ENCODE assay signal across 25 mouse cellular contexts in genomic region chr5:32922906-32923305, GRCm38 (mm10).
"Had no signal": no experiment of that assay in that cellular context is flagged by ENCODE, and none has a peak within 500 bp of the region (broad histone marks: within the 10 kb centered on the region; RNA-seq: fewer than 3 reads in every experiment).

No protein-coding gene starts in this region.

- H3K9me3 ChIP-seq: heart, embryonic 10.5 days; heart, embryonic 12.5 days; hindbrain, embryonic 10.5 days; hindbrain, embryonic 12.5 days; intestine, embryonic 15.5 days; limb, embryonic 10.5 days; limb, embryonic 12.5 days; liver, embryonic 13.5 days; liver, embryonic 15.5 days had no signal

- ATAC-seq: hindbrain, embryonic 16.5 days; inflammation-experienced regulatory T-cells, adult 6 months; intestine, embryonic 15.5 days; intestine, postnatal 0 days had no signal

- H3K4me3 ChIP-seq: heart, embryonic 10.5 days; heart, embryonic 12.5 days; hindbrain, embryonic 10.5 days; hindbrain, embryonic 12.5 days; intestine, embryonic 15.5 days; layer of hippocampus, adult 2 months; limb, embryonic 10.5 days; limb, embryonic 12.5 days; liver, embryonic 13.5 days; liver, embryonic 15.5 days had no signal

- H3K4me1 ChIP-seq: heart, embryonic 10.5 days; heart, embryonic 12.5 days; hindbrain, embryonic 10.5 days; hindbrain, embryonic 12.5 days; intestine, embryonic 15.5 days; limb, embryonic 10.5 days; limb, embryonic 12.5 days had no signal

- H3K27ac ChIP-seq: heart, embryonic 10.5 days; hindbrain, embryonic 10.5 days; hindbrain, embryonic 12.5 days; hindbrain, embryonic 14.5 days; intestine, embryonic 15.5 days; layer of hippocampus, adult 2 months; limb, embryonic 10.5 days; limb, embryonic 12.5 days; liver, embryonic 13.5 days; liver, embryonic 15.5 days had no signal

- DNase-seq: gastrocnemius, postnatal 14 days; gastrocnemius, postnatal 36 days; heart, adult 11 months; heart, postnatal 10 days; heart, postnatal 4 days; kidney, adult 18-20 months; kidney, adult 8-10 months; kidney, postnatal 10 days; kidney, postnatal 25 days; kidney, postnatal 4 days; liver; liver, embryonic 13.5 days had no signal

- H3K27me3 ChIP-seq: heart, embryonic 12.5 days; hindbrain, embryonic 12.5 days; intestine, embryonic 15.5 days; limb, embryonic 12.5 days; liver, embryonic 13.5 days; liver, embryonic 15.5 days had no signal

- H3K9ac ChIP-seq: heart, embryonic 12.5 days; hindbrain, embryonic 12.5 days; hindbrain, embryonic 14.5 days; intestine, embryonic 15.5 days; limb, embryonic 12.5 days; liver, embryonic 13.5 days; liver, embryonic 15.5 days had no signal
